Mouse (Mus musculus) intestine, embryonic 14.5 days (tissue): ENCODE measurements around the gene Vps13c. TPM values are rescaled to one million over a fixed set of nuclear protein-coding genes. Genes with fewer than 3 reads are reported as not detected.

Experiments used
- ATAC-seq: fragments of 200-750 bp; cut with Nextera tagmentation; replicated peaks from 2 replicates; pipeline ENCODE4 v1.8.0; 2017; ENCODE audit warnings: low read depth, moderate number of reproducible peaks, moderate TSS enrichment, moderate library complexity; ENCODE audit not compliant: low FRiP score, low TSS enrichment
- DNase-seq: peaks from one replicate; pipeline ENCODE4 v3.0.0-alpha.2; 2018; ENCODE audit warnings: low spot score
- H3K27ac ChIP-seq: fragments of 300-500 bp; sonication (generic); 2 replicates; pipeline ENCODE4 v1.5.1; 2014; ENCODE audit warnings: low read depth, mild to moderate bottlenecking, control low read depth
- H3K27me3 ChIP-seq: fragments of 300-500 bp; sonication (generic); replicated peaks from 2 replicates; pipeline ENCODE4 v1.6.1; 2014; ENCODE audit warnings: low read length, control low read depth; ENCODE audit not compliant: control insufficient read depth, insufficient read depth
- H3K36me3 ChIP-seq: fragments of 300-500 bp; sonication (generic); 2 replicates; pipeline ENCODE4 v1.6.1; 2014; ENCODE audit warnings: low read length, control low read depth; ENCODE audit not compliant: control insufficient read depth, insufficient read depth
- H3K4me1 ChIP-seq: fragments of 300-500 bp; sonication (generic); replicated peaks from 2 replicates; pipeline ENCODE4 v1.6.1; 2014; ENCODE audit warnings: low read length, control low read depth, mixed read lengths; ENCODE audit not compliant: control insufficient read depth, insufficient read depth
- H3K4me2 ChIP-seq: fragments of 300-500 bp; sonication (generic); 2 replicates; pipeline ENCODE4 v1.6.1; 2014; ENCODE audit warnings: low read length
- H3K4me3 ChIP-seq: fragments of 300-500 bp; sonication (generic); 2 replicates; pipeline ENCODE4 v1.5.1; 2014; ENCODE audit warnings: low read depth, low read length, control low read depth, mixed read lengths
- H3K9ac ChIP-seq: fragments of 300-500 bp; sonication (generic); 2 replicates; pipeline ENCODE4 v1.6.1; 2014; ENCODE audit warnings: mild to moderate bottlenecking, low read length
- H3K9me3 ChIP-seq: fragments of 300-500 bp; sonication (generic); 2 replicates; pipeline ENCODE4 v1.6.1; 2016; ENCODE audit warnings: low read length, control low read depth; ENCODE audit not compliant: control insufficient read depth
- WGBS: fragments of 180-500 bp; shearing (Covaris S2); extraction: QIAGEN DNeasy Blood & Tissue Kit; methylation state at CpG from one replicate; pipeline ENCODE4 v1.1.7; 2014; 5-methylcytosine and 5-hydroxymethylcytosine counted together
- polyA plus RNA-seq: library from polyadenylated mRNA; unstranded; fragments of >200 nt; fragmentation: Nextera tagmentation; extraction: Ambion mirVana; gene quantifications from 2 replicates; pipeline ENCODE4 v1.2.1, GENCODE M21; 2014

Vps13c gene
- polyA plus RNA-seq, 1 experiment from 2014 or later: 7.9 TPM

- DNase-seq (no peak), ATAC-seq (no peak)
- Histone ChIP-seq H3K4me2 (no peak overlapping the region), H3K4me3 (no peak overlapping the region), H3K36me3 (no peaks in the 10 kb centered on the region), H3K27me3 (no peaks in the 10 kb centered on the region), H3K27ac (no peak overlapping the region), H3K9me3 (no peaks in the 10 kb centered on the region), H3K9ac (no peak overlapping the region), H3K4me1 (no peaks in the 10 kb centered on the region)
- WGBS: 65% methylated on average over 5 of the region's 5 CpGs
Measured at GRCm38 (mm10) chr9:68033771-68034170, 193.6 kb downstream of the Vps13c start.

Other genes starting within 250 kb of the Vps13c start
- 0.35 and 0.85 TPM in 2 replicates for gene C2cd4b, start 81.0 kb upstream of the Vps13c start, polyA plus RNA-seq
- gene C2cd4a, start 8.1 kb upstream of the Vps13c start, polyA plus RNA-seq: 1.6 and 2.0 TPM in 2 replicates